Comparison of ENCODE assay signal across 12 mouse cellular contexts in the genomic region with DNA sequence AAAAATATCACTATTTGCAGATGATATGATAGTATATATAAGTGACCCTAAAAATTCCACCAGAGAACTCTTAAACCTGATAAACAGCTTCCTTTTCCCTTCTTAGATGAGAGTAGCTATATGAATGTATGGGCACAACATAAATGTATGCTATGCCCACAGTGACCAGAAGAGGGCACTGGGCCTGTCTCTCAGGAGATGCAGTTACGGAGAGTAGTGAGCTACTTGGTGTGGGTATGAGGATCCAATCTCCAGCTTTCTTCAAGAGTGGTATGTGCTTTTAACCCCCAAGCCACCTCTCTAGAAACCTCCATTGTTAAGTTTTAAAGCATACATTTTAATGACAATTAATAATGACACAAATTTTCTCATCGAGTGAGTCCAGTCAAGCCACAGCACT.
DNase-seq lines count a peak whose midpoint lies in the region; ATAC-seq and TF ChIP-seq lines count a peak whose summit lies in the region.
"Had no signal": no experiment of that assay in that cellular context is flagged by ENCODE, and none has a peak within 500 bp of the region (broad histone marks: within the 10 kb centered on the region; RNA-seq: fewer than 3 reads in every experiment).

No protein-coding gene starts in this region.

- H3K9ac ChIP-seq in intestine, postnatal 0 days (ENCODE audit: low read depth, low read length) = no peak overlapping the region
- H3K9ac ChIP-seq in intestine, embryonic 15.5 days = no peak overlapping the region
- H3K9ac ChIP-seq in midbrain, postnatal 0 days (replicated peaks; ENCODE audit: low read length, poor library complexity, severe bottlenecking) = no peak overlapping the region
- H3K9ac ChIP-seq in midbrain, embryonic 16.5 days (ENCODE audit: low read depth, low read length) = no peak overlapping the region
- H3K9ac ChIP-seq: forebrain, embryonic 13.5 days; heart, embryonic 13.5 days; limb, embryonic 13.5 days; midbrain, embryonic 15.5 days had no signal

- no peaks in the 10 kb centered on the region for H3K4me1 ChIP-seq in intestine, postnatal 0 days (replicated peaks; ENCODE audit: control insufficient read depth, insufficient read depth, low read length)
- H3K4me1 ChIP-seq in intestine, embryonic 15.5 days (replicated peaks) = no peaks in the 10 kb centered on the region
- H3K4me1 ChIP-seq in midbrain, postnatal 0 days (ENCODE audit: insufficient read depth, low read length) = no peaks in the 10 kb centered on the region
- no peaks in the 10 kb centered on the region for H3K4me1 ChIP-seq in midbrain, embryonic 16.5 days (ENCODE audit: control insufficient read depth, insufficient read depth, low read length)
- H3K4me1 ChIP-seq: forebrain, embryonic 13.5 days; heart, embryonic 13.5 days; midbrain, embryonic 15.5 days had no signal

- no peaks in the 10 kb centered on the region for H3K27me3 ChIP-seq in intestine, postnatal 0 days (replicated peaks; ENCODE audit: control insufficient read depth, insufficient read depth, low read length)
- H3K27me3 ChIP-seq in intestine, embryonic 15.5 days (replicated peaks) = no peaks in the 10 kb centered on the region
- H3K27me3 ChIP-seq in midbrain, postnatal 0 days (ENCODE audit: insufficient read depth, low read length) = no peaks in the 10 kb centered on the region
- H3K27me3 ChIP-seq in midbrain, embryonic 16.5 days (ENCODE audit: control insufficient read depth, insufficient read depth, low read depth, low read length) = no peaks in the 10 kb centered on the region
- H3K27me3 ChIP-seq: forebrain, embryonic 13.5 days; heart, embryonic 13.5 days; limb, embryonic 13.5 days; midbrain, embryonic 15.5 days had no signal

- H3K9me3 ChIP-seq in intestine, postnatal 0 days (ENCODE audit: control insufficient read depth) = no peaks in the 10 kb centered on the region
- H3K9me3 ChIP-seq in intestine, embryonic 15.5 days = no peaks in the 10 kb centered on the region
- H3K9me3 ChIP-seq in midbrain, postnatal 0 days (ENCODE audit: low read length) = no peaks in the 10 kb centered on the region
- no peaks in the 10 kb centered on the region for H3K9me3 ChIP-seq in midbrain, embryonic 16.5 days (replicated peaks; ENCODE audit: control insufficient read depth, low read length, poor library complexity, severe bottlenecking)
- H3K9me3 ChIP-seq: forebrain, embryonic 13.5 days; heart, embryonic 13.5 days; limb, embryonic 13.5 days; midbrain, embryonic 15.5 days had no signal

- no peak overlapping the region for H3K4me2 ChIP-seq in intestine, postnatal 0 days (replicated peaks; ENCODE audit: low read depth)
- no peak overlapping the region for H3K4me2 ChIP-seq in intestine, embryonic 15.5 days (replicated peaks)
- no peak overlapping the region for H3K4me2 ChIP-seq in midbrain, postnatal 0 days (ENCODE audit: low read depth, low read length, poor library complexity, severe bottlenecking)
- H3K4me2 ChIP-seq in midbrain, embryonic 16.5 days (ENCODE audit: low read length) = no peak overlapping the region
- H3K4me2 ChIP-seq: forebrain, embryonic 13.5 days; heart, embryonic 13.5 days; limb, embryonic 13.5 days; midbrain, embryonic 15.5 days had no signal

- H3K4me3 ChIP-seq in intestine, postnatal 0 days (ENCODE audit: low read depth, low read length) = no peak overlapping the region
- no peak overlapping the region for H3K4me3 ChIP-seq in intestine, embryonic 15.5 days (replicated peaks)
- no peak overlapping the region for H3K4me3 ChIP-seq in midbrain, postnatal 0 days (ENCODE audit: low read depth, low read length)
- no peak overlapping the region for H3K4me3 ChIP-seq in midbrain, embryonic 16.5 days (ENCODE audit: low read depth, low read length)
- H3K4me3 ChIP-seq: forebrain, embryonic 13.5 days; heart, embryonic 13.5 days; limb, embryonic 13.5 days; midbrain, embryonic 15.5 days had no signal

- no peak overlapping the region for H3K27ac ChIP-seq in intestine, postnatal 0 days (ENCODE audit: low read depth, low read length)
- no peak overlapping the region for H3K27ac ChIP-seq in intestine, embryonic 15.5 days
- no peak overlapping the region for H3K27ac ChIP-seq in midbrain, postnatal 0 days (ENCODE audit: low read depth, low read length)
- no peak overlapping the region for H3K27ac ChIP-seq in midbrain, embryonic 16.5 days (ENCODE audit: low read length)
- H3K27ac ChIP-seq: forebrain, embryonic 13.5 days; heart, embryonic 13.5 days; limb, embryonic 13.5 days; midbrain, embryonic 15.5 days had no signal

- no peak for DNase-seq in midbrain, postnatal 0 days (ENCODE audit: low spot score)
- peak; percentile 70 for DNase-seq in ZHBTc4 (ENCODE audit: low read depth, low spot score)
- peak; percentile 66 for DNase-seq in thymus, postnatal 4 days
- DNase-seq in right cerebral cortex, postnatal 36 days (ENCODE audit: low spot score in 2 of 2) = no peak
- DNase-seq: retina, postnatal 1 day had no signal

- WGBS in intestine, postnatal 0 days = 87% methylated on average over 2 of the region's 2 CpGs
- WGBS in intestine, embryonic 15.5 days = 88% methylated on average over 2 of the region's 2 CpGs
- 93% methylated on average over 2 of the region's 2 CpGs for WGBS in midbrain, postnatal 0 days
- WGBS in midbrain, embryonic 16.5 days = 82% methylated on average over 2 of the region's 2 CpGs

- H3K36me3 ChIP-seq in intestine, postnatal 0 days (ENCODE audit: control insufficient read depth, insufficient read depth) = no peaks in the 10 kb centered on the region
- H3K36me3 ChIP-seq in intestine, embryonic 15.5 days = no peaks in the 10 kb centered on the region
- H3K36me3 ChIP-seq in midbrain, postnatal 0 days (ENCODE audit: insufficient read depth, low read length) = no peaks in the 10 kb centered on the region
- H3K36me3 ChIP-seq in midbrain, embryonic 16.5 days (ENCODE audit: control insufficient read depth, insufficient read depth, low read length) = no peaks in the 10 kb centered on the region
- H3K36me3 ChIP-seq: heart, embryonic 13.5 days; limb, embryonic 13.5 days; midbrain, embryonic 15.5 days had no signal

- ATAC-seq in intestine, postnatal 0 days = no peak
- ATAC-seq in intestine, embryonic 15.5 days = no peak
- no peak for ATAC-seq in midbrain, postnatal 0 days (ENCODE audit: low FRiP score)
- ATAC-seq in midbrain, embryonic 16.5 days = no peak
- ATAC-seq: forebrain, embryonic 13.5 days; midbrain, embryonic 15.5 days had no signal

- TF ChIP-seq CTCF in intestine, postnatal 0 days (IDR thresholded peaks at IDR 0.05; ENCODE audit: low read depth) = peak; percentile 45
- TF ChIP-seq CTCF in midbrain, postnatal 0 days (IDR thresholded peaks at IDR 0.05) = peak; percentile 24

Comparison
In these comparisons a context has a peak if more than half of its experiments do, and no peak if none do; other contexts are left out.
1. DNase-seq: peak in ZHBTc4 (single experiment) and thymus, postnatal 4 days (single experiment); none in midbrain, postnatal 0 days (single experiment) and right cerebral cortex, postnatal 36 days (0 of 2).